Mouse (Mus musculus) midbrain, embryonic 16.5 days (tissue): Measurements from ENCODE around the gene Slc25a40. TPM values are rescaled to one million over a fixed set of nuclear protein-coding genes. Genes with fewer than 3 reads are reported as not detected.

Experiments used
- ATAC-seq: fragments of 200-750 bp; cut with Nextera tagmentation; 2 replicates; pipeline ENCODE4 v1.8.0; 2017; ENCODE audit warnings: moderate TSS enrichment
- H3K27ac ChIP-seq: fragments of 300-500 bp; sonication (generic); 2 replicates; pipeline ENCODE4 v1.5.1; 2014; ENCODE audit warnings: mild to moderate bottlenecking, low read length, mixed read lengths
- H3K27me3 ChIP-seq: fragments of 300-500 bp; sonication (generic); 2 replicates; pipeline ENCODE4 v1.6.1; 2014; ENCODE audit warnings: low read depth, low read length, mixed read lengths; ENCODE audit not compliant: control insufficient read depth, insufficient read depth
- H3K36me3 ChIP-seq: fragments of 300-500 bp; sonication (generic); 2 replicates; pipeline ENCODE4 v1.6.1; 2014; ENCODE audit warnings: mild to moderate bottlenecking, low read length, moderate library complexity, mixed read lengths; ENCODE audit not compliant: control insufficient read depth, insufficient read depth
- H3K4me1 ChIP-seq: fragments of 300-500 bp; sonication (generic); 2 replicates; pipeline ENCODE4 v1.6.1; 2014; ENCODE audit warnings: mild to moderate bottlenecking, low read length, mixed read lengths; ENCODE audit not compliant: control insufficient read depth, insufficient read depth
- H3K4me2 ChIP-seq: fragments of 300-500 bp; sonication (generic); 2 replicates; pipeline ENCODE4 v1.6.1; 2014; ENCODE audit warnings: mild to moderate bottlenecking, low read length, mixed read lengths
- H3K4me3 ChIP-seq: fragments of 300-500 bp; sonication (generic); 2 replicates; pipeline ENCODE4 v1.5.1; 2014; ENCODE audit warnings: low read depth, mild to moderate bottlenecking, low read length, moderate library complexity, mixed read lengths
- H3K9ac ChIP-seq: fragments of 300-500 bp; sonication (generic); 2 replicates; pipeline ENCODE4 v1.6.1; 2014; ENCODE audit warnings: low read depth, low read length, mixed read lengths
- H3K9me3 ChIP-seq: fragments of 300-500 bp; sonication (generic); replicated peaks from 2 replicates; pipeline ENCODE4 v1.6.1; 2014; ENCODE audit warnings: mild to moderate bottlenecking, low read length, mixed read lengths; ENCODE audit not compliant: control insufficient read depth, poor library complexity, severe bottlenecking
- WGBS: fragments of 180-500 bp; shearing (Covaris S2); extraction: QIAGEN DNeasy Blood & Tissue Kit; methylation state at CpG from one replicate; pipeline ENCODE4 v1.1.7; 2014; 5-methylcytosine and 5-hydroxymethylcytosine counted together
- polyA plus RNA-seq: library from polyadenylated mRNA; unstranded; fragments of >200 nt; fragmentation: Nextera tagmentation; extraction: Ambion mirVana; gene quantifications from 2 replicates; pipeline ENCODE4 v1.2.1, GENCODE M21; 2015

The Slc25a40 gene
- polyA plus RNA-seq = 8.9 and 9.5 TPM in 2 replicates

DNA sequence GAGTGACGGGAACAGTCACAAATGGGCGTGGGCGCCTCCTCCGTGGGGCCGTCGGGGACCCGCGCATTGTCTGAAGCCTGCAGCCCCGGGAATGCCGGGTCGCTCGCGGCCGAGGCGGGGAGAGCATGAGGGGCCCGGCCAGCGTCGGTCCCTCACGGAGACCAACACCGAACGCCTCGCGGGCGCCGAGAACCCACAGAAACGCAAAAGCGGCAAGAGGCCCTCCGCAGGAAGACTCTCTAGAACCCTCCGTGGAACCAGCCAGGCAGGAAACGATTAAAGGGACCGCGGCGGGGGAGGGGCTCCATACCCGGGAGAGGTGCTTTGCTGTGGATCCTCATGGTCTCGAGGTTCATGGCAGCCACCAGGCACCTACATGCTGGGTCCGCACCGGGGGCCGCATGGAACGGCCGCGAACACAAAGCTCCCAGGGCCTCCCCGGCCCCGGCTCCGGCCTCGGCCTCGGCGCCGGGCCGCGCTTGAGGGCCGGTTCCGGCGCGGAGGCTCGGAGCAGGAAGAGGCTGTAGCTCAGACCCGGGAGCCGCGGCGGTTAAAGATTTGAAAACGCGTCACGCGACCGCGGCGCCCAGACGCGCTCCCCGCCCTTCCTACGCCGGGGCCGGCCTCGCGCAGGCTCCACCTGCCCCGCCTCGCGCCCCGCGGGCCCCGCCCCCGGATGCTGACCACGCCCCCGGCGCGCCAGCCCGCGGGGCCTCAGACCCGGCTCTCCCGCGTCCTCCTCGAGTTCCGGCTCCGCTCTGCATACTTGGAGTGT lies at the start of gene Slc25a40, which contains the start of gene Dbf4:
TSS of gene Slc25a40 (plus strand) at position 694 of the 775 bp plus-strand sequence.
TSS of gene Dbf4 (minus strand) at position 560 of the 775 bp plus-strand sequence.
- Histone ChIP-seq H3K36me3 (no peaks in the 10 kb centered on the region), H3K27ac (peak within 1 kb of the TSS; percentile 76), H3K9me3 (no peaks in the 10 kb centered on the region), H3K4me1 (peaks cover 12% of the 10 kb centered on the region), H3K9ac (peak within 1 kb of the TSS; percentile 78), H3K4me3 (peak within 1 kb of the TSS; percentile 93), H3K27me3 (no peaks in the 10 kb centered on the region), H3K4me2 (peak within 1 kb of the TSS; percentile 91)
- ATAC-seq = peak; percentile 98
- under 1% methylated on average over 74 of the region's 93 CpGs for WGBS

DNA sequence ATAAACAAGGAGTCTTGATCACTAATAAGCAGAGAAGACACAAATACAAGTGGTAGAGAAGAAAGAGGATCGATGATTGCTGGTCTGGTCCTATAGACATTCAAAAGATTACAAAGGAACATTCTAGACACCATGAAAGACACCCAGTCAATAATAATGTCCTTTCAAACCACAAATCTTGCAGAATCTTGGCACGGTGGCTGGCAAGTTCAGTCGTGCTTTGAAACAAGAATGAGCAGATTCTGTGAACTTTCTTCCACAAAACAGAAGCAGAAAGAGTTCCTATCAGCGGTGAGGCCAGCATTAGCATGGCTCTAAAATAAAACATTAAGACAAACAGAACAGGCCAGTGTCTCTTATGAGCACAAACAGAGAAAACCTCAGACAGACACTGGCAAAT lies 49.2 kb upstream of the Slc25a40 start:
- Histone ChIP-seq H3K9me3 (no peaks in the 10 kb centered on the region), H3K4me3 (no peak overlapping the region), H3K27ac (no peak overlapping the region), H3K9ac (no peak overlapping the region), H3K36me3 (no peaks in the 10 kb centered on the region), H3K4me2 (no peak overlapping the region), H3K4me1 (no peaks in the 10 kb centered on the region), H3K27me3 (no peaks in the 10 kb centered on the region)
- 71% methylated on average over 4 of the region's 4 CpGs for WGBS
- ATAC-seq = no peak

DNA sequence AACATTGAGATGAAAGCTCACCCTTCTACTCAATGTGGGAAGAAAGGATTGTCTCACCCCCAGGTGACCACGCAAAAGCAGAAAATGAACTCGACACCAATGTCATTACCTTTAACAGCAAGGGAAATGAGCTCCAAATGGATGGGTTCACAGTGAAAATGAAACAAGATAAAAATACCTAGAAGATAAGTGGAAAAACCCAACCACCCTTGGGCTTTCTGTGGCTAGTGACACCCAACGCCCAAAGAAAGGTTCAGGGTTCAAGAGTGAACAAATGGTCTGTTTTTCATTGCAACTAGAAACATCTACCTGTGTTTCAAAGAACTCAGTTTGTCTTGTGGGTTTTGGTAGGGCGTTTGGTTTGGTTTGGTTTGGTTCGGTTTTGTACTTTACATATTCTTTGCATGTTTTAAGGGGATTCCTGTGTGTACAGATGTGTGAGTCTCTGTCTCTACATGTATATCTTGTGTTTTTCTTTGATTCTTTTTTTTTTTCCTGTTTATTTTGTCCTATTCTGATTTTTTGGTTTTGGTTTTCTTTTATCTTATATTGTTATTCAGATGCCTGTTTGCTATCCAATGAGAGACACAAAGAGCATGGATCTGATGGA lies 48.2 kb upstream of the Slc25a40 start:
- ATAC-seq = no peak
- Histone ChIP-seq H3K9me3 (no peaks in the 10 kb centered on the region), H3K36me3 (no peaks in the 10 kb centered on the region), H3K4me1 (no peaks in the 10 kb centered on the region), H3K27ac (no peak overlapping the region), H3K27me3 (no peaks in the 10 kb centered on the region), H3K9ac (no peak overlapping the region), H3K4me3 (no peak overlapping the region), H3K4me2 (no peak overlapping the region)
- 88% methylated on average over 5 of the region's 5 CpGs for WGBS

DNA sequence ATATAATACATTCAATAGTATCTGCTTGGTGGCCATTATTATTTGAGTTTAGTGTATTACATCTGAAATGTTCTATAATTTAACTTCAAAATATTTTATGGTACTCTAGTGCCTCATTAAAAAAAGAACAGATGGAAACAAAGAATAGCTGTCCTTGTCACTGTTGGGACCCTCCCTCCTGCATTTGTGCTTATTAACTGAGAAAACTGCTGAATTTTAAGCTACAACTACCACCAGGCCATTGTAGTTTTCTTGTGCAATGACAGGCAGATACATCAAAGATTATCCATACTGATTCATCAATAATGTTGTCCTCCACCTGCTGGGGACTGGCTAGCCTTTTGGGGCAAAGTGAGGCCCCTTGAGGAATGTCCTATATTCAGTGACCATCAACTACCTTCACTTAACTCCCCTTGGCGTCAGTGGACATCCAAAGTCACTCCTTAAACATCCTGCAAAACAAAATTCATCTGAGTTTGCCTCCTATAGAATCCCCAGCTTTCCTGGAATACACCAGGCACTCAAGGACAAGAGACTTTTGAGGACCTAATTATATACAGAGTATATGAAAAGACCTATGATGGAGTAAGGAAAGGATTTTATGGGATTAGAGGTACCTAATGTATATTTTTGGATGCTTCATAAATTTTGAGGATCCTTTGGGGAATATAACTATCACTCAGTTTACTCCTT lies 28.6 kb upstream of the Slc25a40 start:
- ATAC-seq = no peak
- Histone ChIP-seq H3K9me3 (no peaks in the 10 kb centered on the region), H3K9ac (no peak overlapping the region), H3K4me3 (no peak overlapping the region), H3K27ac (no peak overlapping the region), H3K27me3 (no peaks in the 10 kb centered on the region), H3K4me1 (no peaks in the 10 kb centered on the region), H3K4me2 (no peak overlapping the region), H3K36me3 (no peaks in the 10 kb centered on the region)
- 70% methylated on average over 1 of the region's 1 CpGs for WGBS

DNA sequence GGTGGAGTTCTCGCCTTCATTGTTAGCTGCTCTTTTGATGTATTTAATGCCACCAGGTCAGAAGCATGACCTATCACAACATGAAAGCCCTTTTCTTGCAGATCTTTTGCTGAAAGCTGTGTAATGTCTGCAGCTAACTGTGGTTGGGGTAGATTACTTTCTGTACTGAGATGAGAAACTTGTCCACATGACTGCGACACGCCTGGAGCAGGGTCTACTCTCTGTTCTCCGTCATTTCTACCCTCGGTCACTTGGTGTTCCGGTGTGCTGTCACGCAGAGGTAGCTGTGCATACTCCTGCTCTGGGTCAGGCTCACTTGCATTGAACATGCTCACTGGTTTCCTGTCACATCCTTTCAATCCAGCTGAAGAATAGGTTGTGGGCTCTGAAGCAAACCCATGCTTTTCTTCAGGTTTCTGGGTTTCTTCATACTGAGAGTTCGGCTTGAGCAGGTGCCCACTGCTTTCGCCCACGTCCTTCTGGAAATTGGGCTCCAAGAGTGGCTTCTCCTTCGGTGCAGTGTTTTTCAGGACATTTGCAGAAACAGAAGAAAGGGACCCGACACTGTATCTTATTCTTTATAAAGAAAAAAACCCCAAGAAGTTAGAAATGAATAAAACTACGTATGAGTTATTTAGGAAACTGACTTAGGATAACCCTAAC lies 24.9 kb upstream of the Slc25a40 start:
- 85% methylated on average over 13 of the region's 13 CpGs for WGBS
- ATAC-seq = no peak
- peaks cover 2% of the 10 kb centered on the region; the same call in 1 of the 2 replicates for H3K36me3 ChIP-seq
- no peaks in the 10 kb centered on the region for H3K4me1 ChIP-seq
- no peak overlapping the region for H3K9ac ChIP-seq
- H3K27ac ChIP-seq = no peak overlapping the region
- H3K4me2 ChIP-seq = no peak overlapping the region
- H3K4me3 ChIP-seq = no peak overlapping the region
- H3K27me3 ChIP-seq = no peaks in the 10 kb centered on the region
- no peaks in the 10 kb centered on the region for H3K9me3 ChIP-seq

DNA sequence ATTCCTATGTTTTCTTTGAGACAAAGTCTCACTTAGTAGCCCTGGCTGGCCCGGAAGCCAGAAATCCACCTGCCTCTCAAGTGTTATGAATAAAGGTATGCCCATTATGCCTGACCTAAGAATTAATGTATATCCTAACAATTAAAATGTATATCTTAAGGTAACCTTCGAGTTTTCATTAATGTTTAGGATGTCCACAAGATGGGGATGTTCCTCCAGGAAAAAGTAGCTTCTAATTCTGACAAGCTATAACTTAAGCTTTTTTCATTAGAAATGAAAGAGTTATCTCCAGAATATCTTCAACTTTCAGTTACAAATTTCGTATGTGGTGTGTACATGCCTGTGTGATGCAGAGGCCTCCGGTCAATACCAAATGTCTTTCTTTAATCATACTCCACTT lies 13.9 kb upstream of the Slc25a40 start:
- 89% methylated on average over 4 of the region's 4 CpGs for WGBS
- Histone ChIP-seq H3K9me3 (no peaks in the 10 kb centered on the region), H3K4me2 (no peak overlapping the region), H3K27ac (no peak overlapping the region), H3K9ac (no peak overlapping the region), H3K36me3 (peaks cover 7% of the 10 kb centered on the region; the same call in 1 of the 2 replicates), H3K4me1 (no peaks in the 10 kb centered on the region), H3K27me3 (no peaks in the 10 kb centered on the region), H3K4me3 (no peak overlapping the region)
- ATAC-seq = no peak

DNA sequence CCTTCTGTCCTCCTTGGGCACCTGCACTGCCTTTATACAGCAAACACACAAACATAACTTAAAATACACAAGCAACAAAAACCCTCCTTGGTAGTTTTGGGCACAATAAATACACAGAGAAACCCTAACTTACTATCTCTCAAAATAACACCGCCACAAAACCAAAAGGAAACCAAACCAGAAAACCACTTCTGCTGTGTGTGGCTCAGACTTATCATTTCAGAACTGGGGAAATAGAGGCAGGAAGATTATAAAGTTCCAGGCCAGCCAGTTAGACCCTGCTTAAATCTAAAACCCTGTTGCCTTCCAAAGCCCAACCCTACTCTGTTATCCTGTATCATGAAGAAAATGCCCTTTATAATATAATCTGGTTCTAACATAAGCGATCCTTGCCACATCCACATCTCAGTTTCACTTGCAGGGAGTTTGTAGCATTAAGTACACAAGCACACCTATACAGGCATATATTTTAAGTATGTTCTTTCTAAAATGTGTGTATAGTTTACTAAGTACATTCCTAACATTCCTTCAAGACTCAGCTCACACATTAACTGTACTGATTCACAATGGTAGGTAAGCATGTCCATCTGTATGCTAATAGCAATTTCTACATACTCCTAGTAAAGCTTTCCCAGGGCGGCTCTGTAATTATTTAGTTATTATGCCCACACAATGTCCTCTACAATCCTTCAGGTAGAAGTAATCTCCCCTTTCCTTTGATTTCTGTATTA lies 5.8 kb upstream of the Slc25a40 start:
- Histone ChIP-seq H3K4me3 (no peak overlapping the region), H3K4me2 (no peak overlapping the region), H3K9me3 (no peaks in the 10 kb centered on the region), H3K27ac (no peak overlapping the region), H3K9ac (no peak overlapping the region), H3K36me3 (no peaks in the 10 kb centered on the region), H3K4me1 (peaks cover 5% of the 10 kb centered on the region), H3K27me3 (no peaks in the 10 kb centered on the region)
- WGBS = 88% methylated on average over 3 of the region's 3 CpGs
- ATAC-seq = no peak

DNA sequence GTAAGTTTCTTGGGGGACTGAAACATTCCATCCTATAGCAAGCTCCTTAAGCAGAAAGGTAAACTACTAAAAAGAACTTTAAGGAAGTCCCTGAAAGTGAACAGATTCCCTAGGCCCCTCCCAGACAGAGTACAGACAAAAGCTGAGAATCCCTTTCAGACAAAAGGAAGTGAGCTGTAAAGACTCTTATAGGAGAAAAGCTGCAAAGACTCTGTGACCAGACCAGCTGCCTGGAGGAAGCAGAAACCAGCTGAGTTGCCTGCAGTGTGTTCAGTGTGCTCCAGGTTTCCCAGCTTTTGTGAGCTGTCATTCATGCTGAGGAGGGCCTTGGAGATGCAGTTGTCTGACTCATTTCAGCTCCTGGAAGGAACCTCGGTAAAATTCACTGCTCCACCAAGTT lies 5.2 kb upstream of the Slc25a40 start:
- H3K36me3 ChIP-seq = no peaks in the 10 kb centered on the region
- no peak overlapping the region for H3K4me2 ChIP-seq
- H3K4me1 ChIP-seq = peaks cover 6% of the 10 kb centered on the region
- no peak overlapping the region for H3K9ac ChIP-seq
- H3K27ac ChIP-seq = no peak overlapping the region
- WGBS = 27% methylated on average over 1 of the region's 1 CpGs
- no peak overlapping the region for H3K4me3 ChIP-seq
- no peak for ATAC-seq
- no peaks in the 10 kb centered on the region for H3K27me3 ChIP-seq
- no peaks in the 10 kb centered on the region for H3K9me3 ChIP-seq
